Mouse (Mus musculus): ENCODE data around the gene Vmn1r155. TPM values are rescaled to one million over a fixed set of nuclear protein-coding genes. Genes with fewer than 3 reads are reported as not detected.
"Not testable (repeated sequence)": the region's sequence is repeated elsewhere in the genome, so short reads cannot be mapped to it uniquely, and the experiment has no call there.

Gene Vmn1r155
- total RNA-seq (2021) = not detected

DNA sequence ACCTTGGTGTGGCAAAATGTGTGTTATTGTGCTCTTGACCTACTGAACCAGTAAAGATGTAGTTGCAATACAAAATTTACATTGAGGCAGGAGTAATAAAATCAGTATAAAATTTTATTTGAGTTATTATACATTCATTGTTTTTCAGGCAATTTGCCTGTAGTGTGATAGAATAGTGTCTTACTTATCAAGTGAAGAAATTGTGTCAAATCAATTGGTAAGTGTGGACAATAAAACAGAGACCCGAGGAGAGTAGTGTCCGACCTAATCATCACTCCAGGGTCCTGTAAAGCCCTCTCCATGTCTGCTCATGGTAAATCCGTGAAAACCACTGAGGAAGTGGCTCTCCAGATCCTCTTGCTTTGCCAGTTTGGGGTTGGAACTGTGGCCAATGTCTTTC, at the start of gene Vmn1r155:
TSS of gene Vmn1r155 (plus strand) at position 301 of the 400 bp plus-strand sequence.
- DNase-seq (ENCODE audit: low spot score in 2 of 2); intact Hi-C loops (cut with DNase I): not testable (repeated sequence)

DNA sequence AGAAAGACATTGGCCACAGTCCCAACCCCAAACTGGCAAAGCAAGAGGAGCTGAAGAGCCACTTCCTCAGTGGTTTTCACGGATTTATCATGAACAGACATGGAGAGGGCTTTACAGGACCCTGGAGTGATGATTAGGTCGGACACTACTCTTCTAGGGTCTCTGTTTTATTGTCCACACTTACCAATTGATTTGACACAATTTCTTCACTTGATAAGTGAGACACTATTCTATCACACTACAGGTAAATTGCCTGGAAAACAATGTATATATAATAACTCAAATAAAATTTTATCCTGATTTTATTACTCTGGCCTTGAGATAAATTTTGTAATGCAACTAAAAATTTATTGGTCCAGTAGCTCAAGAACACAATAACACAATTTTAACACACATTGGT, 34.4 kb downstream of the Vmn1r155 start, which contains the start of gene Gm8693:
TSS of gene Gm8693 (minus strand) at position 101 of the 400 bp plus-strand sequence.
- DNase-seq (ENCODE audit: low spot score in 2 of 2); intact Hi-C loops (cut with DNase I): not testable (repeated sequence)

Other genes starting within 250 kb of the Vmn1r155 start
- gene Vmn1r148, start 244.4 kb upstream of the Vmn1r155 start, total RNA-seq (2021) = not detected
- not detected for gene Vmn1r149, start 219.8 kb upstream of the Vmn1r155 start, total RNA-seq (2021)
- gene Gm10665, start 193.9 kb upstream of the Vmn1r155 start, total RNA-seq (2021) = not detected
- not detected for gene Vmn1r151, start 158.3 kb upstream of the Vmn1r155 start, total RNA-seq (2021)
- not detected for gene Vmn1r152, start 135.1 kb upstream of the Vmn1r155 start, total RNA-seq (2021)
- not detected for gene Gm8677, start 123.1 kb upstream of the Vmn1r155 start, total RNA-seq (2021)
- not detected for gene Gm4201, start 92.7 kb upstream of the Vmn1r155 start, total RNA-seq (2021)
- gene Gm4565, start 69.9 kb upstream of the Vmn1r155 start, total RNA-seq (2021) = not detected
- not detected for gene Gm8693, start 34.3 kb downstream of the Vmn1r155 start, total RNA-seq (2021)
- not detected for gene Gm4567, start 61.7 kb downstream of the Vmn1r155 start, total RNA-seq (2021)
- not detected for gene Vmn1r157, start 103.7 kb downstream of the Vmn1r155 start, total RNA-seq (2021)
- not detected for gene Vmn1r158, start 132.8 kb downstream of the Vmn1r155 start, total RNA-seq (2021)
- gene Vmn1r159, start 185.6 kb downstream of the Vmn1r155 start, total RNA-seq (2021) = not detected
- not detected for gene Vmn1r160, start 213.2 kb downstream of the Vmn1r155 start, total RNA-seq (2021)

All from left cerebral cortex, postnatal 36 days (tissue).